Mouse (Mus musculus) heart, embryonic 13.5 days (tissue): ENCODE measurements around the gene Cwc27. TPM values are rescaled to one million over a fixed set of nuclear protein-coding genes. Genes with fewer than 3 reads are reported as not detected.

Source experiments
- ATAC-seq: fragments of 200-750 bp; cut with Nextera tagmentation; 2 replicates; pipeline ENCODE4 v1.8.0; 2017; ENCODE audit warnings: moderate TSS enrichment; ENCODE audit not compliant: insufficient number of reproducible peaks, low FRiP score, low TSS enrichment; ENCODE audit errors: extremely low read depth
- H3K27ac ChIP-seq: fragments of 300-500 bp; sonication (generic); replicated peaks from 2 replicates; pipeline ENCODE4 v1.5.1; 2015; ENCODE audit warnings: moderate library complexity, mild to moderate bottlenecking, inconsistent platforms
- H3K27me3 ChIP-seq: fragments of 300-500 bp; sonication (generic); replicated peaks from 2 replicates; pipeline ENCODE4 v1.6.1; 2015; ENCODE audit warnings: mild to moderate bottlenecking, inconsistent platforms
- H3K36me3 ChIP-seq: fragments of 300-500 bp; sonication (generic); 2 replicates; pipeline ENCODE4 v1.6.1; 2015; ENCODE audit warnings: mild to moderate bottlenecking, inconsistent platforms
- H3K4me1 ChIP-seq: fragments of 300-500 bp; sonication (generic); 2 replicates; pipeline ENCODE4 v1.6.1; 2015; ENCODE audit warnings: inconsistent platforms
- H3K4me2 ChIP-seq: fragments of 300-500 bp; sonication (generic); 2 replicates; pipeline ENCODE4 v1.6.1; 2015; ENCODE audit warnings: inconsistent platforms, mild to moderate bottlenecking, moderate library complexity
- H3K4me3 ChIP-seq: fragments of 300-500 bp; sonication (generic); 2 replicates; pipeline ENCODE4 v1.5.1; 2015; ENCODE audit warnings: moderate library complexity, mild to moderate bottlenecking, inconsistent platforms
- H3K9ac ChIP-seq: fragments of 300-500 bp; sonication (generic); 2 replicates; pipeline ENCODE4 v1.6.1; 2015; ENCODE audit warnings: inconsistent platforms, mild to moderate bottlenecking, moderate library complexity
- H3K9me3 ChIP-seq: fragments of 300-500 bp; sonication (generic); 2 replicates; pipeline ENCODE4 v1.6.1; 2016; ENCODE audit warnings: inconsistent platforms
- WGBS: fragments of 180-500 bp; shearing (Covaris S2); methylation state at CpG from one replicate; pipeline ENCODE4 v1.1.7; 2015; ENCODE audit warnings: mixed read lengths; 5-methylcytosine and 5-hydroxymethylcytosine counted together
- polyA plus RNA-seq: library from polyadenylated mRNA; unstranded; fragments of >200 nt; fragmentation: Nextera tagmentation; extraction: Ambion mirVana; gene quantifications from 2 replicates; pipeline ENCODE4 v1.2.1, GENCODE M21; 2015

The Cwc27 gene
- polyA plus RNA-seq, 1 experiment from 2014 or later, result 21.5 TPM

- no peaks in the 10 kb centered on the region for H3K27me3 ChIP-seq
- 71% methylated on average over 12 of the region's 12 CpGs for WGBS
- no peak overlapping the region for H3K4me3 ChIP-seq
- H3K4me1 ChIP-seq, result peaks cover 24% of the 10 kb centered on the region
- no peak overlapping the region for H3K9ac ChIP-seq
- no peaks in the 10 kb centered on the region for H3K36me3 ChIP-seq
- ATAC-seq, result no peak
- H3K27ac ChIP-seq, result no peak overlapping the region
- H3K9me3 ChIP-seq, result no peaks in the 10 kb centered on the region
- H3K4me2 ChIP-seq, result no peak overlapping the region
Observed at GRCm38 (mm10) chr13:104623130-104623891, 193.6 kb downstream of the Cwc27 start.

GRCm38 (mm10) chr13:104622102-104622743, 194.7 kb downstream of the Cwc27 start:
- H3K27ac ChIP-seq, result no peak overlapping the region
- no peak overlapping the region for H3K4me2 ChIP-seq
- peaks cover 15% of the 10 kb centered on the region for H3K4me1 ChIP-seq
- H3K4me3 ChIP-seq, result no peak overlapping the region
- H3K9ac ChIP-seq, result no peak overlapping the region
- no peak for ATAC-seq
- H3K36me3 ChIP-seq, result no peaks in the 10 kb centered on the region
- WGBS, result 70% methylated on average over 6 of the region's 6 CpGs
- H3K27me3 ChIP-seq, result no peaks in the 10 kb centered on the region
- H3K9me3 ChIP-seq, result no peaks in the 10 kb centered on the region

GRCm38 (mm10) chr13:104620423-104620822, 196.5 kb downstream of the Cwc27 start:
- ATAC-seq, result no peak
- Histone ChIP-seq H3K4me2 (no peak overlapping the region), H3K4me1 (0 out of 2 replicates have a peak, but pooled peaks cover 2% of the 10 kb centered on the region), H3K9ac (no peak overlapping the region), H3K36me3 (no peaks in the 10 kb centered on the region), H3K27ac (no peak overlapping the region), H3K4me3 (no peak overlapping the region), H3K9me3 (no peaks in the 10 kb centered on the region), H3K27me3 (no peaks in the 10 kb centered on the region)
- WGBS, result 63% methylated on average over 2 of the region's 2 CpGs

GRCm38 (mm10) chr13:104619503-104620288, 197.2 kb downstream of the Cwc27 start:
- no peak overlapping the region for H3K4me3 ChIP-seq
- H3K9ac ChIP-seq, result no peak overlapping the region
- H3K27me3 ChIP-seq, result no peaks in the 10 kb centered on the region
- H3K4me1 ChIP-seq, result 0 out of 2 replicates have a peak, but pooled peaks cover 2% of the 10 kb centered on the region
- 84% methylated on average over 7 of the region's 7 CpGs for WGBS
- no peak overlapping the region for H3K27ac ChIP-seq
- no peaks in the 10 kb centered on the region for H3K36me3 ChIP-seq
- no peak overlapping the region for H3K4me2 ChIP-seq
- ATAC-seq, result no peak
- H3K9me3 ChIP-seq, result no peaks in the 10 kb centered on the region

GRCm38 (mm10) chr13:104617201-104617600, 199.7 kb downstream of the Cwc27 start:
- Histone ChIP-seq H3K9me3 (no peaks in the 10 kb centered on the region), H3K27me3 (no peaks in the 10 kb centered on the region), H3K4me2 (no peak overlapping the region), H3K36me3 (no peaks in the 10 kb centered on the region), H3K4me1 (no peaks in the 10 kb centered on the region), H3K27ac (no peak overlapping the region), H3K9ac (no peak overlapping the region), H3K4me3 (no peak overlapping the region)
- no peak for ATAC-seq
- 78% methylated on average over 4 of the region's 4 CpGs for WGBS

- Histone ChIP-seq H3K4me1 (no peaks in the 10 kb centered on the region), H3K27ac (no peak overlapping the region), H3K9ac (no peak overlapping the region), H3K27me3 (no peaks in the 10 kb centered on the region), H3K36me3 (no peaks in the 10 kb centered on the region), H3K4me2 (no peak overlapping the region), H3K4me3 (no peak overlapping the region), H3K9me3 (no peaks in the 10 kb centered on the region)
- 84% methylated on average over 18 of the region's 18 CpGs for WGBS
- no peak for ATAC-seq
Observed at GRCm38 (mm10) chr13:104615999-104616810, 200.7 kb downstream of the Cwc27 start.

GRCm38 (mm10) chr13:104615111-104615510, 201.8 kb downstream of the Cwc27 start:
- no peak overlapping the region for H3K4me2 ChIP-seq
- 84% methylated on average over 7 of the region's 7 CpGs for WGBS
- H3K4me3 ChIP-seq, result no peak overlapping the region
- H3K27ac ChIP-seq, result no peak overlapping the region
- 0 out of 2 replicates have a peak, but pooled peaks cover 3% of the 10 kb centered on the region for H3K4me1 ChIP-seq
- H3K36me3 ChIP-seq, result no peaks in the 10 kb centered on the region
- no peaks in the 10 kb centered on the region for H3K27me3 ChIP-seq
- ATAC-seq, result no peak
- no peaks in the 10 kb centered on the region for H3K9me3 ChIP-seq
- H3K9ac ChIP-seq, result no peak overlapping the region

GRCm38 (mm10) chr13:104611296-104611695, 205.6 kb downstream of the Cwc27 start:
- Histone ChIP-seq H3K9me3 (no peaks in the 10 kb centered on the region), H3K27ac (no peak overlapping the region), H3K27me3 (no peaks in the 10 kb centered on the region), H3K4me3 (no peak overlapping the region), H3K4me1 (0 out of 2 replicates have a peak, but pooled peaks cover 3% of the 10 kb centered on the region), H3K4me2 (no peak overlapping the region), H3K36me3 (no peaks in the 10 kb centered on the region), H3K9ac (no peak overlapping the region)
- 83% methylated on average over 4 of the region's 4 CpGs for WGBS
- no peak for ATAC-seq

GRCm38 (mm10) chr13:104610210-104611111, 206.5 kb downstream of the Cwc27 start:
- ATAC-seq, result no peak
- Histone ChIP-seq H3K9me3 (no peaks in the 10 kb centered on the region), H3K4me3 (no peak overlapping the region), H3K36me3 (no peaks in the 10 kb centered on the region), H3K4me1 (0 out of 2 replicates have a peak, but pooled peaks cover 3% of the 10 kb centered on the region), H3K27me3 (no peaks in the 10 kb centered on the region), H3K27ac (no peak overlapping the region), H3K9ac (no peak overlapping the region), H3K4me2 (no peak overlapping the region)
- 77% methylated on average over 22 of the region's 22 CpGs for WGBS

GRCm38 (mm10) chr13:104608516-104608915, 208.4 kb downstream of the Cwc27 start:
- no peaks in the 10 kb centered on the region for H3K9me3 ChIP-seq
- H3K4me3 ChIP-seq, result no peak overlapping the region
- no peak overlapping the region for H3K4me2 ChIP-seq
- no peaks in the 10 kb centered on the region for H3K36me3 ChIP-seq
- H3K27ac ChIP-seq, result no peak overlapping the region
- WGBS, result 88% methylated on average over 18 of the region's 18 CpGs
- ATAC-seq, result no peak
- H3K27me3 ChIP-seq, result no peaks in the 10 kb centered on the region
- no peak overlapping the region for H3K9ac ChIP-seq
- H3K4me1 ChIP-seq, result 0 out of 2 replicates have a peak, but pooled peaks cover 3% of the 10 kb centered on the region
